Mouse (Mus musculus): ENCODE measurements around the gene Plppr1.
"Not testable (repeated sequence)": the region's sequence is repeated elsewhere in the genome, so short reads cannot be mapped to it uniquely, and the experiment has no call there.

Gene Plppr1

GRCm38 (mm10) chr4:49232206-49233031, 173.3 kb downstream of the Plppr1 start:
- intact Hi-C loops (cut with DNase I), result no loop called here

GRCm38 (mm10) chr4:49233032-49233406, 173.9 kb downstream of the Plppr1 start:
- intact Hi-C loops (cut with DNase I), result no loop called here

- intact Hi-C loops (cut with DNase I), result no loop called here
Measured at GRCm38 (mm10) chr4:49238111-49238510, 179.0 kb downstream of the Plppr1 start.

- intact Hi-C loops (cut with DNase I), result no loop called here
Measured at GRCm38 (mm10) chr4:49239451-49239850, 180.4 kb downstream of the Plppr1 start.

GRCm38 (mm10) chr4:49244791-49245190, 185.7 kb downstream of the Plppr1 start:
- intact Hi-C loops (cut with DNase I), result no loop called here

GRCm38 (mm10) chr4:49245274-49245673, 186.2 kb downstream of the Plppr1 start:
- intact Hi-C loops (cut with DNase I), result no loop called here

- intact Hi-C loops (cut with DNase I), result no loop called here
Measured at GRCm38 (mm10) chr4:49251262-49251661, 192.2 kb downstream of the Plppr1 start.

- intact Hi-C loops (cut with DNase I), result no loop called here
Measured at GRCm38 (mm10) chr4:49252169-49252568, 193.1 kb downstream of the Plppr1 start.

- intact Hi-C loops (cut with DNase I), result no loop called here
Measured at GRCm38 (mm10) chr4:49278515-49278914, 219.4 kb downstream of the Plppr1 start.

- intact Hi-C loops (cut with DNase I), result no loop called here
Measured at GRCm38 (mm10) chr4:49284692-49285291, 225.7 kb downstream of the Plppr1 start.

- intact Hi-C loops (cut with DNase I), result no loop called here
Measured at GRCm38 (mm10) chr4:49285340-49286196, 226.5 kb downstream of the Plppr1 start.

- intact Hi-C loops (cut with DNase I), result no loop called here
Measured at GRCm38 (mm10) chr4:49286197-49286492, 227.1 kb downstream of the Plppr1 start.

- intact Hi-C loops (cut with DNase I), result no loop called here
Measured at GRCm38 (mm10) chr4:49296434-49296833, 237.4 kb downstream of the Plppr1 start.

- intact Hi-C loops (cut with DNase I), result no loop called here
Measured at GRCm38 (mm10) chr4:49299576-49299975, 240.5 kb downstream of the Plppr1 start.

GRCm38 (mm10) chr4:49321903-49322635, 263.0 kb downstream of the Plppr1 start:
- intact Hi-C loops (cut with DNase I), result loop anchor here (5.0 kb wide), 3 partner anchors 170 to 630 kb away; no protein-coding TSS in a partner anchor

- intact Hi-C loops (cut with DNase I), result not testable (repeated sequence)
Measured at GRCm38 (mm10) chr4:49337949-49338348, 278.9 kb downstream of the Plppr1 start.

- intact Hi-C loops (cut with DNase I), result not testable (repeated sequence)
Measured at GRCm38 (mm10) chr4:49340091-49340490, 281.0 kb downstream of the Plppr1 start.

- intact Hi-C loops (cut with DNase I), result loop anchor here (2.0 kb wide), 1 partner anchor 69 kb away; no protein-coding TSS in a partner anchor
Measured at GRCm38 (mm10) chr4:49348001-49348400, 288.9 kb downstream of the Plppr1 start.

GRCm38 (mm10) chr4:49348677-49349076, 289.6 kb downstream of the Plppr1 start:
- intact Hi-C loops (cut with DNase I), result loop anchor here (2.0 kb wide), 1 partner anchor 68 kb away; no protein-coding TSS in a partner anchor

- intact Hi-C loops (cut with DNase I), result no loop called here
Measured at GRCm38 (mm10) chr4:49350470-49350869, 291.4 kb downstream of the Plppr1 start.

- intact Hi-C loops (cut with DNase I), result no loop called here
Measured at GRCm38 (mm10) chr4:49357097-49357496, 298.0 kb downstream of the Plppr1 start.

Measured in adrenal gland (tissue).